Mouse (Mus musculus) forebrain, postnatal 0 days (tissue): ENCODE data around the gene Itgb3. TPM values are rescaled to one million over a fixed set of nuclear protein-coding genes. Genes with fewer than 3 reads are reported as not detected.

ENCODE experiments used
- ATAC-seq: fragments of 200-750 bp; cut with Nextera tagmentation; 2 replicates; pipeline ENCODE4 v1.8.0; 2017; ENCODE audit warnings: mild to moderate bottlenecking, moderate library complexity
- DNase-seq: peaks from one replicate; pipeline ENCODE4 v3.0.0-alpha.2; 2015
- H3K27ac ChIP-seq: fragments of 300-500 bp; sonication (generic); 2 replicates; pipeline ENCODE4 v1.5.1; 2014; ENCODE audit warnings: low read depth, mild to moderate bottlenecking, antibody characterized with exemption, low read length, moderate library complexity, mixed read lengths
- H3K27me3 ChIP-seq: fragments of 300-500 bp; sonication (generic); 2 replicates; pipeline ENCODE4 v1.6.1; 2014; ENCODE audit warnings: mild to moderate bottlenecking, low read length, mixed read lengths; ENCODE audit not compliant: insufficient read depth
- H3K36me3 ChIP-seq: fragments of 300-500 bp; sonication (generic); 2 replicates; pipeline ENCODE4 v1.6.1; 2014; ENCODE audit warnings: mild to moderate bottlenecking, moderate library complexity; ENCODE audit not compliant: insufficient read depth
- H3K4me1 ChIP-seq: fragments of 300-500 bp; sonication (generic); 2 replicates; pipeline ENCODE4 v1.6.1; 2014; ENCODE audit warnings: antibody characterized with exemption; ENCODE audit not compliant: insufficient read depth
- H3K4me2 ChIP-seq: fragments of 300-500 bp; sonication (generic); 2 replicates; pipeline ENCODE4 v1.6.1; 2014; ENCODE audit warnings: low read depth, mild to moderate bottlenecking, moderate library complexity
- H3K4me3 ChIP-seq: fragments of 300-500 bp; sonication (generic); 2 replicates; pipeline ENCODE4 v1.5.1; 2014; ENCODE audit warnings: low read depth, low read length, mixed read lengths
- H3K9ac ChIP-seq: fragments of 300-500 bp; sonication (generic); 2 replicates; pipeline ENCODE4 v1.6.1; 2014; ENCODE audit warnings: mild to moderate bottlenecking
- H3K9me3 ChIP-seq: fragments of 300-500 bp; sonication (generic); 2 replicates; pipeline ENCODE4 v1.6.1; 2016; ENCODE audit warnings: low read length
- CTCF ChIP-seq: sonication (generic); IDR thresholded peaks from 2 replicates; pipeline ENCODE4 v1.5.1; 2016; ENCODE audit warnings: antibody characterized with exemption, control low read depth, low read depth
- WGBS: fragments of 180-500 bp; shearing (Covaris S2); extraction: QIAGEN DNeasy Blood & Tissue Kit; methylation state at CpG from one replicate; pipeline ENCODE4 v1.1.7; 2014; 5-methylcytosine and 5-hydroxymethylcytosine counted together
- polyA plus RNA-seq: library from polyadenylated mRNA; unstranded; fragments of >200 nt; fragmentation: Nextera tagmentation; extraction: Ambion mirVana; gene quantifications from 2 replicates; pipeline ENCODE4 v1.2.1, GENCODE M21; 2015
- total RNA-seq: library from RNA; depleted of rRNA; stranded (reverse); fragments of >200 nt; gene quantifications from 2 replicates; pipeline ENCODE4 v1.2.3, GENCODE M21; 2014

Gene Itgb3
- total and polyA plus RNA-seq, 2 experiments from 2014 or later: 0.71 to 1.2 TPM

GRCm38 (mm10) chr11:104648571-104648970 is 40.8 kb downstream of the Itgb3 start:
- H3K4me3 ChIP-seq: no peak overlapping the region
- H3K4me1 ChIP-seq: no peaks in the 10 kb centered on the region
- H3K9ac ChIP-seq: no peak overlapping the region
- H3K4me2 ChIP-seq: no peak overlapping the region
- 57% methylated on average over 3 of the region's 3 CpGs for WGBS
- no peak overlapping the region for H3K27ac ChIP-seq
- no peaks in the 10 kb centered on the region for H3K27me3 ChIP-seq
- H3K9me3 ChIP-seq: no peaks in the 10 kb centered on the region
- no peaks in the 10 kb centered on the region for H3K36me3 ChIP-seq
- TF ChIP-seq CTCF: peak; percentile 64
- DNase-seq: no peak
- no peak for ATAC-seq

DNA sequence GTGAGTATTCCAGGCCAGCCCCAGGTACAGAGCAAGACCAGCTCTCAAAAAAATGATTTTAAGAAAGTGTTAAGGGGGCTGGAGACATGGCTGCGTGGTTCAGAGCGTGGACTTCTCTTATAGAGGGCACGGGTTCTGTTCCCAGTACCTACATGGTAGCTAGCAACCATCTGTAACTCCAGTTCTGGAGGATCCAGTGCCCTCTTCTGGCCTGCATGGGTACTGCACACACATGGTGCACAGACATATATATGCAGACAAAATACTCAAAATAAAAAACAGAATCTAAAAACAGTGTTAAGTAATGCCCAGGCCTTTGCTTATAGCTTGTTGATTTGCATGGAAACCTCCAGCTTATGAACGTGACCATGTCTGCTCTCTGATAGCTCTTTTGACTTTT is 52.8 kb downstream of the Itgb3 start:
- DNase-seq: no peak
- 97% methylated on average over 4 of the region's 4 CpGs for WGBS
- Histone ChIP-seq H3K4me1 (no peaks in the 10 kb centered on the region), H3K4me2 (no peak overlapping the region), H3K27ac (no peak overlapping the region), H3K9ac (no peak overlapping the region), H3K9me3 (no peaks in the 10 kb centered on the region), H3K36me3 (no peaks in the 10 kb centered on the region), H3K27me3 (no peaks in the 10 kb centered on the region), H3K4me3 (no peak overlapping the region)
- 0 out of 2 replicates have a peak, but pooled peaks have one; percentile 1 for TF ChIP-seq CTCF
- no peak for ATAC-seq

DNA sequence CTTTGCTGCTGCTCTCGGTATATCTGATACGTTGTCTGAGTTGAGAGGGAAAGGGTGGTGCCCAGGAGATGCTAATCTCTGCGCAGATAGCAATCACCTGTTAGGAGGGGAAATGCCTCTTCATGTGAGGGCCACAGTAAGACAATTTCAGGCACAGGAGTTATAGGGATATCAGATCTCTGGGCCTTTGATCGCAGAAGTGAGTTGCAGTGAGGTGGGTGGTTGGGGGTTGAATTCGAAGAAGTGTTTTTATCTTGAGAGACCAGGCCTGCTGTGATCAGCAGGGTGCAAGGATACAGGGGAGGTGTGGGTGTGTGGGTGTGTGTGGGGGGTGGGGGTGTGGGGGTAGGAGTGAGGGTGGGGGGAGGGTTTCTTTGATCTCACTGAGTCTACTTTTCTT is 53.3 kb downstream of the Itgb3 start:
- DNase-seq (no peak), ATAC-seq (no peak)
- Histone ChIP-seq H3K4me2 (no peak overlapping the region), H3K36me3 (no peaks in the 10 kb centered on the region), H3K4me3 (no peak overlapping the region), H3K27ac (no peak overlapping the region), H3K9ac (no peak overlapping the region), H3K9me3 (no peaks in the 10 kb centered on the region), H3K4me1 (no peaks in the 10 kb centered on the region), H3K27me3 (no peaks in the 10 kb centered on the region)
- TF ChIP-seq CTCF: no peak
- WGBS: 90% methylated on average over 5 of the region's 5 CpGs

DNA sequence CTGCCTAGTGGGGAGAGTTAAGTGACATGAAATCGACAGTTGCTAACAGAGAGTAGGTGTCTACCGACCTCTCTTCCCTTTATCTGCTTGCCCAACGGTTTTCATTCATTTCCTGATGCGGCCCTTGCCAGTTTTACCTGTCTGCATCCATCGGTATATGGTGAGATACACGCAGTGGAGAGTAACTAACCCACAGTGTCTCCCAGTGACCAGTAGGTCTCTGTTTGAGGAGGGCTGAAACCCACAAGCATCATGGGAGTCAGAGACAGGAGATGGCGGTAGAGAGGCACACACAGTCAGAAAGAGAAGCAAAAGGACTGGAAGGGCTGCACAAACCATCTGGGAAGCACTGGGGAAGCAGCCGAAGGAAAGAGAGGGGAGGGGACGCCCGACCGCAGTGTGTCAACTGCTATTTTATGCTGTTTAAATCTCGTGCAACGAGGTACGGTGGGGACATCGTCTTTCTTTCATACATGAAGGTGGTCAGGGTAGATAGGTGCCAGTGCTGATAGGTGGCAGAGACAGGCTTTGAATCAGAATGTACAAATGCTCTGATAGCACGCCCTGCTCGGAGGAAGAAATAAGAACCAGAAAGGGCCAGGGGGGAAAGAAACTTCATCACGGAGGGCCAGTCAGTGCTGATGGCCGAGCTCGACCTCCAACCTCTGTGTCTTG is 53.9 kb downstream of the Itgb3 start:
- peak; percentile 19; the same call in 1 of the 2 replicates for TF ChIP-seq CTCF
- DNase-seq: no peak
- H3K4me3 ChIP-seq: no peak overlapping the region

DNA sequence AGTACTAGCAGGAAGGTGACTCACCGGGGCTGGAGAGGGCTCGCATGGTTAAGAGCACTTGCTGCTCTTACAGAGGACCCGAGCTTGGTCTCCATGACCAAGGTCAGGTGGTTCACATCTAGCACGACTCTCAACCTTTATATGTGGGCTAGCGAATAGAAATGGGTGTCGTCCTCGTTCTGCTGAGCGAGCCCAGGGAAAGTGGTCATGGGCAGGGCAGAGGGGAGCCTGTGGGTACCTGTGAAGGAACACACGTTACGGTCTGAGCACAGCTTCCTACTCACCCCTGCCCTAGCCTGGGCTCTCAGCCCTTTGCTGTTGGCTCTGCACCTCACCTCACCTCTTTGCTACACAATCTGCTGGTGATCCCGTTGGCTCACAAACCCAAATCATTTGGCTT is 54.8 kb downstream of the Itgb3 start:
- Histone ChIP-seq H3K9ac (no peak overlapping the region), H3K4me3 (no peak overlapping the region), H3K9me3 (no peaks in the 10 kb centered on the region), H3K27ac (no peak overlapping the region), H3K27me3 (no peaks in the 10 kb centered on the region), H3K4me2 (no peak overlapping the region), H3K4me1 (no peaks in the 10 kb centered on the region), H3K36me3 (no peaks in the 10 kb centered on the region)
- DNase-seq (no peak), ATAC-seq (no peak)
- no peak for TF ChIP-seq CTCF
- 91% methylated on average over 11 of the region's 11 CpGs for WGBS

More for the DNA sequence above, 53.9 kb downstream of the Itgb3 start:
- no peak overlapping the region for H3K4me2 ChIP-seq
- ATAC-seq: no peak
- WGBS: 86% methylated on average over 20 of the region's 20 CpGs
- no peak overlapping the region for H3K9ac ChIP-seq
- H3K9me3 ChIP-seq: no peaks in the 10 kb centered on the region
- no peaks in the 10 kb centered on the region for H3K27me3 ChIP-seq
- no peaks in the 10 kb centered on the region for H3K4me1 ChIP-seq
- H3K36me3 ChIP-seq: no peaks in the 10 kb centered on the region
- no peak overlapping the region for H3K27ac ChIP-seq

DNA sequence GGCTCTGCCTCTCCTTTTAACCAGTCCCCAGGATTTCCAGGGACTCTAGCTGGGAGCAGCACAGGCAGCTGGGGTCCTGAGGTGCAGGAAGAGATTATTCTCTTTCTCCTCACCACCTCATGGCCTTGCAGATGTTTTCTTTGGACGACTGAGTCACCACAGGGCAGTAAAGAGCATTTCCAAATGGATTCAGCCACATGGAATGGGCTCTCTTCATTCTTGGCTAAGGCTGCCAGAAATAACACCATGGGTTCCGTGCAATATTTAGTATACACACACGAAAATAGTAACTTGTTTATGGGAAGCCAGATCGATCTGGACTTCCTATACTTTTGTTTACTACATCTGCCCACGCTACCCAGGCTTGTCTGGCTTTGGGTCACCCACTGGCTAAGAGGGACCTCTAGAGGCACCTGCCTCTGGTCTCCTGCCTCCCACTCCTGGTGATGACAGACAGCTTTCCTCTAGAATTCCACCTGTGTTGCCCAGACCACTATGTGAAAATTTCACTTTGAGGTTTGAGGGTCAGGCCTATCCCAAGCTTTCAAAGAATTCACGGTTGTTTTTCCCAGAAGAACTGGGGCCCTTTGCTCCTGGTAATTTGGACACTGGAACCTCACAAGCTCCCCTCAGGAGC is 55.6 kb downstream of the Itgb3 start:
- H3K4me1 ChIP-seq: no peaks in the 10 kb centered on the region
- DNase-seq (no peak), ATAC-seq (no peak)
- 78% methylated on average over 6 of the region's 6 CpGs for WGBS
- no peak overlapping the region for H3K9ac ChIP-seq
- H3K27me3 ChIP-seq: no peaks in the 10 kb centered on the region
- no peak overlapping the region for H3K4me2 ChIP-seq
- no peaks in the 10 kb centered on the region for H3K9me3 ChIP-seq
- no peak for TF ChIP-seq CTCF
- H3K27ac ChIP-seq: no peak overlapping the region
- no peaks in the 10 kb centered on the region for H3K36me3 ChIP-seq
- H3K4me3 ChIP-seq: no peak overlapping the region

DNA sequence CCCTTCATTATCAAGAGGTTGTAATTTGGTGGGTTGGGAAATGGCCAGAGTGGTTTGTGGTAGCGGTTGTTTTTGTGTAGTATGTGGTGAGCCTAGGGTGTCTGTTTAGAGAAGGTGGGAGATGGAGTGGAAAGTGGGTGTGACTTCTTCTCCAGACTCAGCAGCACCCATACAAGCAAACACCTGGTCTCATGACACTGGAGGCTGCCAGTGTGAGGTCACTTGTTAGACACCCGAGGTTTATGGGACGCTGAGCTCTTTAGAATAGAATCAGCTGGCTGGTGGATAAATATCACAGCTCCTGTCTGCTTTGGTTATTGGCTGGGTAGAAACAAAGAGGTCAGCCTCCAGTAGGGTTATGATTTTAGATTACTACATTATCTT is 56.1 kb downstream of the Itgb3 start:
- ATAC-seq (no peak), DNase-seq (no peak)
- Histone ChIP-seq H3K27ac (no peak overlapping the region), H3K4me2 (no peak overlapping the region), H3K9ac (no peak overlapping the region), H3K9me3 (no peaks in the 10 kb centered on the region), H3K27me3 (no peaks in the 10 kb centered on the region), H3K4me3 (no peak overlapping the region), H3K4me1 (no peaks in the 10 kb centered on the region), H3K36me3 (no peaks in the 10 kb centered on the region)
- no peak for TF ChIP-seq CTCF
- 71% methylated on average over 3 of the region's 3 CpGs for WGBS
